Mouse (Mus musculus): Measurements from ENCODE around the gene Tnfrsf13c. TPM values are rescaled to one million over a fixed set of nuclear protein-coding genes. Genes with fewer than 3 reads are reported as not detected.

Gene Tnfrsf13c
- 10.6 and 13.7 TPM in 2 replicates for polyA plus RNA-seq (2012)

DNA sequence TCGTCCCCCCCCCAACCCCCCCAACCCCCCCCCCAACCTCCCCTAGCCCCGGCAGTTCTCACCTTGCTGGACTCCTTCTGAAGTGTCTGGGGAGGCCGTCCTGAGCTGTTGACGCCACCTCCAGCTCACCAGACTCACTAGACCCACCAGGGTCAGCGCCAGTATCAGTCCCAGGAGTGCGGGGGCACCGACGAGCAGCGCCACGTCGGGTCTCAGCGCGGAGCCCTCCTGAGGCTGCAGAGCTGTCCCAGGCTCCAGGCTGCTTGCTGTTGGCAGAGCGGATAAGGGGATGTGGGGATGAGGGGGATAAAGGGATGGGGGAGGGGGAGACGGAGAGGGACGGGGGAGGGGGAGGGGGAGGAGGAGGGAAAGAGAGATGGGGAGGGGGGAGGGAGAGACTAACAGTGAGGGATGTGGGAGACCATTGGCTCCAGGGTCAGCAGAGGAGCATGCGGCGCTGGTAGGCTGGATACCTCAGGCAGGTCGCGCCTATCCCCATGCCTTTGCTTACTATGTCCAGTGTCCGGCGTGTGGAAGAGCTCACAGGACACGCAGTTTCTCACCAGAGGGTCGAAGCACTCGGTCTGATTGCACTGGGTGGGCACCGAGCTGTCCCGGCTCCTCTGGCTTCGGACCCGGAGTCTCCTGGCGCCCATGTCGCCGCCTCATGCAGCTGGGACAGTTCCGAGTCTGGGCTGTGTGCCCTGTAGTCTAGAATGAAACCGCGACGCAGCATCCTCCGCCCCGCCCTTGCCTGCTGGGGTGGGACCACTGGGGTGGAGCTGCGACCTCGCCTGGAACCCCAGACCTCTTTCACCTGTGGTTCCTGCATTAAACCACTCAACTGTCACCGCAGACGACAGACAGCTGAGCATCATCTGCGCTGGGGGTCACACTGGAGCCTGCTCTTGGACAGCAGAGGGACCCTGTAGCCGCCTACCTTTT is at the start of gene Tnfrsf13c:
Gene Tnfrsf13c (minus strand): TSS at position 713 of the 945 bp plus-strand sequence.

GRCm38 (mm10) chr15:82252097-82252496 is 27.9 kb upstream of the Tnfrsf13c start, which contains the start of gene 1500009C09Rik:
Gene 1500009C09Rik, plus strand, starts transcription at chr15:82252397.

DNA sequence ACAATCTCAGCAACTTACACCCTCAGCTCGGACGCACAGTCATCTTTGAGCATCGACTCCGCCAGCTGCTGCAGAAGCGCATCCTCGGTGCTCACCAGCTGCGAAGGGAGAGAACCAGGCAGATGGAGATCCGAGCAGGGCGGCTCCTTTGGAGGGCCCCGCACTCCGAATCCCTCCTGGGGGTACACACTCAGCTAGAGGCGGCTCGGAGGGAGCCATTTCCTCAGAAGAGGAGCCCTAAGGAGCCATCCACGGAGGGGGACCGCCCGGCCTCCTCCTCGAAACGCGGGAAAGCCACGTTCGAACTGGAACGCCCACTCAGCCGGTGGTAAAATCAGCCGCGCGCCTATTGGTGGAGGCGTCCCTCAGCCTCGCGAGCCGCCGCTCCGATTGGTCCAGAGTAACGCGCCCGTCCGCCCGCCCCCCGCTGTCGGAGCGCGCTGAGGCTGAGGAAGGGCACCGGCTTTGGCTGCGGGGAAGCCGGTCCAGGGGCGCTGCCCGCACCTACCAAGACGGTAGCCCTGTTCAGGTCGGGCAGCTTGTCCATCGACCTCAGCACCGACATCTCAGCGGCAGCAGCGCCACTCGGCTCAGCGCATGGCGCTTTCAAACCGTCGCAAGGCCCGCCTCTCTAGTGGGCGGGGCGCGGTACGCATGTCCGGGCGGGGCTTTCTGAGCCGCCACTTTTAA is 20.1 kb upstream of the Tnfrsf13c start, which contains the start of gene Cenpm:
Gene Cenpm (minus strand): TSS at position 634 of the 690 bp plus-strand sequence.

GRCm38 (mm10) chr15:82212752-82213063 is 11.5 kb downstream of the Tnfrsf13c start, which contains the start of gene Shisa8:
Gene Shisa8, minus strand, starts transcription at chr15:82212815.

Other genes with a start within 250 kb of the Tnfrsf13c start
- 0.17 TPM in 1 of 2 replicates, not detected in the other for gene 1700029P11Rik, start 243.8 kb downstream of the Tnfrsf13c start, polyA plus RNA-seq (2012)
- 12.5 and 15.6 TPM in 2 replicates for gene Xrcc6, start 236.5 kb downstream of the Tnfrsf13c start, polyA plus RNA-seq (2012)
- gene Desi1, start 190.5 kb downstream of the Tnfrsf13c start, polyA plus RNA-seq (2012): 53.7 and 65.5 TPM in 2 replicates
- 161 and 168 TPM in 2 replicates for gene Snu13, start 176.8 kb downstream of the Tnfrsf13c start, polyA plus RNA-seq (2012)
- not detected in 2 replicates for gene 4930407I10Rik, start 165.2 kb downstream of the Tnfrsf13c start, polyA plus RNA-seq (2012)
- gene Mei1, start 154.4 kb downstream of the Tnfrsf13c start, polyA plus RNA-seq (2012): not detected in 2 replicates
- gene Ccdc134, start 96.4 kb downstream of the Tnfrsf13c start, polyA plus RNA-seq (2012): 13.8 and 14.7 TPM in 2 replicates
- gene Srebf2, start 77.2 kb downstream of the Tnfrsf13c start, polyA plus RNA-seq (2012): 297 and 300 TPM in 2 replicates
- 4.9 and 16.3 TPM in 2 replicates for gene Shisa8, start 11.6 kb downstream of the Tnfrsf13c start, polyA plus RNA-seq (2012)
- gene Cenpm, start 20.4 kb upstream of the Tnfrsf13c start, polyA plus RNA-seq (2012): 93.2 and 113 TPM in 2 replicates
- gene 1500009C09Rik, start 28.0 kb upstream of the Tnfrsf13c start, polyA plus RNA-seq (2012): not detected in 2 replicates
- gene Sept3, start 50.5 kb upstream of the Tnfrsf13c start, polyA plus RNA-seq (2012): 0.25 and 0.28 TPM in 2 replicates
- gene Wbp2nl, start 74.6 kb upstream of the Tnfrsf13c start, polyA plus RNA-seq (2012): 0.07 TPM in 1 of 2 replicates, not detected in the other
- gene Naga, start 114.6 kb upstream of the Tnfrsf13c start, polyA plus RNA-seq (2012): 216 and 233 TPM in 2 replicates
- gene Pheta2, start 114.6 kb upstream of the Tnfrsf13c start, polyA plus RNA-seq (2012): 2.9 and 3.3 TPM in 2 replicates
- gene Smdt1, start 114.6 kb upstream of the Tnfrsf13c start, polyA plus RNA-seq (2012): 126 and 146 TPM in 2 replicates
- 334 and 349 TPM in 2 replicates for gene Ndufa6, start 130.0 kb upstream of the Tnfrsf13c start, polyA plus RNA-seq (2012)
- 0.16 and 0.25 TPM in 2 replicates for gene Cyp2d22, start 155.9 kb upstream of the Tnfrsf13c start, polyA plus RNA-seq (2012)
- not detected in 2 replicates for gene Cyp2d11, start 169.7 kb upstream of the Tnfrsf13c start, polyA plus RNA-seq (2012)
- not detected in 2 replicates for gene Cyp2d10, start 182.8 kb upstream of the Tnfrsf13c start, polyA plus RNA-seq (2012)
- gene Cyp2d9, start 209.1 kb upstream of the Tnfrsf13c start, polyA plus RNA-seq (2012): not detected in 2 replicates